In the genomic region with DNA sequence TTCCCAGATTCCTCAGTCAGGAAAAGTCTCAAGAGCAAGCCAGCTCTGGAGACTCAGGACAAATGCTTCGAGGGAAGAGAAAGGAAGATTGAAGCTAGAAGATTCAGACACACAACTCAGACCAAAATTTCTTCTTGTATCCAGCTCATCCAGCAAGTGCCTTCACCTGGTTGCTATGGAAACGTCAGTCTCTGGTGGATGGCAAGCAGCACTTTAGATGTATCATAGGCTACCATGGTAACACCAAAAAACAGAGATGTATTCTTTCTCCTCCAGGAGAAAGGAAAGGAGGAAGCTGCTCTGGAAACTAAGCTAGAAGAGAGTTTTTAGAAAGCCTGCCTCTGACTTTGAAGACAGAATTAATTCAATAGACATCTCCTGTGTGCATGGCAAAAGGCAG, we compare ENCODE assay signal across 1 mouse cellular context.
TF ChIP-seq lines count a peak whose summit lies in the region.

No protein-coding gene starts in this region.

TF ChIP-seq in MEL, 35 proteins besides CTCF, POLR2A, EP300 and RAD21:
- TF ChIP-seq MAX (IDR thresholded peaks at IDR 0.05; ENCODE audit: low read length): no peak
- no peak for TF ChIP-seq NRF1 (IDR thresholded peaks at IDR 0.05; ENCODE audit: insufficient read depth, low read depth, low read length, poor library complexity, severe bottlenecking)
- TF ChIP-seq USF2 (IDR thresholded peaks at IDR 0.05; ENCODE audit: borderline replicate concordance in 1 of 2, insufficient read depth in 1 of 2, low read depth in 1 of 2, low read length in 2 of 2): no peak
- TF ChIP-seq MAZ (IDR thresholded peaks at IDR 0.05; ENCODE audit: low read depth, low read length): no peak
- no peak for TF ChIP-seq MEF2A (IDR thresholded peaks at IDR 0.05; ENCODE audit: extremely low read depth, insufficient replicate concordance, low read depth, low read length, poor library complexity, severe bottlenecking)
- no peak for TF ChIP-seq HCFC1 (IDR thresholded peaks at IDR 0.05; ENCODE audit: low read depth, low read length)
- no peak for TF ChIP-seq ZMIZ1 (IDR thresholded peaks at IDR 0.05; ENCODE audit: low read depth, low read length)
- TF ChIP-seq USF1 (IDR thresholded peaks at IDR 0.05; ENCODE audit: low read depth, low read length): no peak
- TF ChIP-seq ZC3H11A (IDR thresholded peaks at IDR 0.05; ENCODE audit: low read depth, low read length): no peak
- no peak for TF ChIP-seq GATA1 (IDR thresholded peaks at IDR 0.05; ENCODE audit: low read depth, low read length)
- TF ChIP-seq MYC (IDR thresholded peaks at IDR 0.05; ENCODE audit: low read depth, low read length): no peak
- no peak for TF ChIP-seq CHD1 (IDR thresholded peaks at IDR 0.05; ENCODE audit: low read depth, low read length)
- TF ChIP-seq SMC3 (IDR thresholded peaks at IDR 0.05; ENCODE audit: low read depth, low read length): no peak
- no peak for TF ChIP-seq RCOR1 (IDR thresholded peaks at IDR 0.05; ENCODE audit: low read depth, low read length)
